Mouse (Mus musculus) activated CD4-positive, CD25-positive, alpha-beta regulatory T cell, adult 4 months (primary cell): ENCODE results near the gene Ctsc. TPM values are rescaled to one million over a fixed set of nuclear protein-coding genes. Genes with fewer than 3 reads are reported as not detected.

Experiments used
- ATAC-seq: one replicate; pipeline ENCODE4 v1.8.0; 2017
- polyA plus RNA-seq, 2 experiments: library from polyadenylated mRNA; unstranded; fragments of 100-300 nt; shearing (Covaris generic); gene quantifications; one replicate each; pipeline ENCODE4 v1.2.1; 2017

Ctsc gene
- polyA plus RNA-seq, 2 experiments from 2014 or later, result 111 to 119 TPM

GRCm38 (mm10) chr7:88296932-88297331, 19.0 kb downstream of the Ctsc start:
- ATAC-seq, result no peak

GRCm38 (mm10) chr7:88305750-88306149, 27.9 kb downstream of the Ctsc start:
- ATAC-seq, result no peak

DNA sequence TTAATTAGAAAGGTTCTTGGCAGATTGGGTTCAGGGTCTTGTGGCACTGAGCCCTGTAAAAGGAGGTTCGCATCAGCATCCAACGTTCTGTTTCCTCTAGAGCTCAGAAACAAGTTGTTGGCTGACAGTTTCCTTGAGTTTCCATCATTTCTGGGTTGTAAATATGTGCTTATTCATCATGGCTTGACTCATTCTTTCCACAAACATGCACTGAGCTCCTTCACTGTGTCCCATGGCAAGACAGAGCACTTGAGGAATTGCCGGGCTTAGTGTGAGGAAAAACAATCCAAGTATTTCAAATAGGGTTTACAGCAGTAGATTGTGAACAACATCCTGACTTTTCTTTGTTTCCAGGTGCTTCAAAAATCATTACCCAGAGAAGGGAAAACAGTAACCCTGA, 28.8 kb downstream of the Ctsc start:
- no peak for ATAC-seq

DNA sequence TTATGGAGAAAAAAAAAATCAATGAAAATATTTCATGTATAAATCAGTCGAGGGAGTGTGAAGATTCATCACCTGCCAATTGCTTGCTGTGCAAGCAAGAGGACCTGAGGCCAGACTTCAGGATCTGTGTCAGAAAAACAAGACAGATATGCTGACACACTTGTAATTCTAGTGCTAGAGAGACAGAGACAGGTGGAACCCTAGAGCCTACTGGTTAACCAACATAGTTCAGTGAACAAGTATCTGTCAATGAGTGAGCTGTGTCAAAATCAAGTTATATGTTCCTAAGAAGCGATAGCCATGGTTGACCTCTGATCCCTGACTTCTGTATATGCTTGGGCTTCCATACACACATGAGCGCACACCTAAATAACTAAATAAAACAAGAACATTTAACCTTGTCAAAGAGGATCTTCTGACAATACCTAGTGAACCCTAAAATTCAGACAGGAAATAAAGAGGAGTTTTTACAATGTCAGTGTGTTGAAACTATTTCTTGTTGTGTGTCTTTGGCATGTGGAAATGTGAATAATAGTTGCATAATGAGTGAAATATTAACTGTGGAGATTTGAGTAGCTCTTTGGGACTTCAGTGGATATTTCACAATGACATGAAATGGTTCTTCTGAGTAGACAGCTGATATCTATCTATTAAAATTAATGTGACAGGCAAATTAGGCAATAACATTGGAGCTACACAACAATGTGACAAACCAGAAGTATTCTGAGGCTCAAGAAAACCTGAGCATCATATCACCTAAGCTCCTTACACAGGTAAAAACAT, 32.7 kb downstream of the Ctsc start:
- ATAC-seq, result no peak

DNA sequence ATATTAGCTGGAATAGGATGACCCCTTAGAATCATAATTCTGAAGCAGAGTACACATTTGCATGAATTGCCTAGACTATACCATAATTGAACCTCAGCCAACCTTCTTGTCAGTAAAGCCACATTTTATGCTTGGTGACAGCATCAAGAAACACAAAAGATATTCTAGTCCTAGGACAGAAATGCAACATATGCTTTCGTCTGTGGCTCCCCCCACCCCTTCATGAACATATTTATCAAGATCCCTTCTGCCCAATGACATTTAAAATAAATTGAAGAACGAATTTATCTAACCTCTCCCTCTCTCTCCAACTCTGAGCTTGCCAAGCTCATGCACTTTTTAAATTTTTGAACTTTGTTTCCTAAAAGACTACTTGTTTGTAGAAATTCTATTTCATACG, 38.5 kb downstream of the Ctsc start:
- ATAC-seq, result no peak

- ATAC-seq, result no peak
Observed at GRCm38 (mm10) chr7:88318474-88318873, 40.6 kb downstream of the Ctsc start.

DNA sequence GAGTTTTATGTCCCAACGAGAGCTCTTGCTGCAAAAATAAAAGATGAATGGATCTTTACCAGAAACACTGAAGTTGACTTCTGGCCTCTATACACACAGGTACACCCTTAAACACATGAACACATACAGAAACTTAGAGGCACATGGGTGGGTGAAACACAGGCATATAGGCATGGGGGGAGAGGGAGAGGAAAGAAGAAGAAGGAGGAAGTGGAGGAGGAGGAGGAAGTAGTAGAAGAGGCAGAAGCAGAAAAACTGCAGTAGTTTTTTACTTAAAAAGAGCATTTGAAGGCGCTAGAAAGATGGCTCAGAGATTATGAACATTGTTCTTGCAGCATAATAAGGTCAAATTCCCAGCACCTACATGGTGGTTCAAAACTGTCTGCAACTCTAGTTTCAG, 41.0 kb downstream of the Ctsc start:
- ATAC-seq, result no peak

DNA sequence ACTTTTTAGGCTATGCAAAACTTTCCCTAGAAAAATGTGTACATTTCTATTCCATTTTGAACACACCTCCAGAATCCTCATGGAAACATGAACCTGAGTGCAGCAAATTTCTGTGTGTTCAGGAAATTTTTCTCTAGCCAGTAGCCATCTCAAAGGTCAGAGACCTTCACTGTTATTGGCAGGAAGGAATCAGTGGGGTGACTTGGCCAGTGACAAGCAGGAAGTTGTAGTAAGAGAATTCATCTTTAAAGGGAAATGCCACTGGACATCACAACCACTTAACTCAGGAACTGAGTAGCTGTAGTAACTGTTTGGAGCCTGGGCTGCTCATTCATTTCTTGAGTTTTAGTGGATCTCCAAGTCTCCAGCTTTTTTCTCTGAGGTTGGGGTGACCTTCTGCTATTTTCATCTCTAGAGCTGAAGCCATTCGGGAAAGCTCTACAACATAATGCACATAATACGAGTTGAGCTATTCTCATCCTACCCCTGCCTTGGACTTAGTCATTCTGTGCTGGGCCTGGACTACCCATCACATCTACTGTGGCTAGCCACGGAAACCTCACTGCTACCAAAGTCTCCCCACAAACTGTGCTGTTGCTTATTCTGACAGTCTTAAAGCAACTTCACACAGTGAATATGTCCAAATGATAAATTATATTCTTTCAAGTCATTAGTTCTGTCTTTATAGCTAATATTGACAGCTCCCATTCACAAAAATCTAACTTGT, 41.7 kb downstream of the Ctsc start:
- no peak for ATAC-seq

DNA sequence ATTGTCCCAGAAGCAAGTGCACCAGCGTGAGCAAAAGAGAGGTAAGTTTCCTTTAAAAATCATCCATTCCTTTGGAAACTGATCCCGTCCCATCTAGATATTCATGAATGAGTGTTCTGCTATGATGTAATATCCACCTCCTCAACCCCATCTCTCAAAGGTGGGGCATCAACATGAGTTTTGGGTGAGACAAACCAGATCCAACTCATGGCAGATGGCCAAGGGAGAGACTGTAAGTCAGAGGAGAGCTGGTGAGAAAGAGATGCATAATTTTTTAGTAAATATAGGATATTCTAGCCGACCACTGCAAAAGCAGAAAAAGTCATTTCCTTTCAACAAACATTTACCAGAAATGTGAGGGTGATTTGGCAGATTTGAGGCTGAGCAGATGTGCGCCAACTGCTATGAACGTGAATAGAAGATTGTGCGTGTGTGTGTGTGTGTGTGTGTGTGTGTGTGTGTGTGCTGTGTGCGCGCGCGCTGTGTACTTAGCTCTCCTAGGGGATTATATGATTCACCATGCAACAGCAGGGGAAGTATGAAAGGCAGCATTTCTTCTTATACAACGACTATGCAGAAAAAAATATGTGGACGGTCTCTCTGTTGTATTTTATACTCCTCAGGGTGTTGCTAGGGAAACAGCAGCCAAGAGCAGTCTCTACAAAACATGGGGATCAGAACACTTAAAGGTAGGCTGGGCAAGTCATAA, 42.9 kb downstream of the Ctsc start:
- ATAC-seq, result no peak

GRCm38 (mm10) chr7:88322431-88322830, 44.5 kb downstream of the Ctsc start:
- ATAC-seq, result no peak

DNA sequence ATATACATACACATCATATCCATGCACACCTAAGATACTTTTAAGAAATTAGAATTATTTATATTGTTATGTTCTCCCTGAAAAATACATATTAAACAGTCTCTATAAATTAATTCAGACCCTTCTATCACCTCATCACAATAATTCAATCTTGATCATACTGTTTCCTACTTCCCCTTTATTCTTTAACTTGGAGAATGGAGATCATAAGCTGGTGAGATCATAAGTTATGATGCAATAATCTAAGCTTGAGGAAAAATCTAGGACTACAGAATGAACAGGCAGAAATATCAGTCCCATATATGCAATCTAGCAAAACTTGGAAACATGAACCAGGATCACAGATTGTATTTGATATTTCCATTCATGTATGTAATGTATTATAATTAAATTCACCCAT, 49.6 kb downstream of the Ctsc start:
- ATAC-seq, result no peak

GRCm38 (mm10) chr7:88343828-88344227, 65.9 kb downstream of the Ctsc start:
- peak; percentile 59 for ATAC-seq

DNA sequence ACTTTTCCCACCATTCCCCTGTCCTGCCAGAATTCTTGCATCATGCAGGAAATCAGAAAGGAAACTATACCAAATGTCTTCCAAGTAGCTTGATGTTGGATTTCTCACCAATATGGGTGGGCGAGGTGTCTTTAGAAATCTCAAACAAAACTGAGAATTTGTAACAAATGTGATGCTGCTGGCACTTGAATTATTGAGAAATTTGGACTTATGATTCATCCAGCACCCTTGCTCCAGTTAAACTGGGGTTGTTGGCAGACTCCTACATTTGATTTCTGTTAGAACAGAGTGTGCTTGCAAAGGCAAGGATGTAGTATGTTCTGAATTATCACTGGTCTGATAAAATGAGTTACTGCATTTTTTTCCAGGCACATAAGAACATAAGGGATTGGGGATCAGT, 68.2 kb downstream of the Ctsc start:
- no peak for ATAC-seq

GRCm38 (mm10) chr7:88356871-88357776, 79.2 kb downstream of the Ctsc start:
- ATAC-seq, result peak; percentile 83

- no peak for ATAC-seq
Observed at GRCm38 (mm10) chr7:88358042-88358878, 80.4 kb downstream of the Ctsc start.

Other genes with a start within 250 kb of the Ctsc start
- gene Rab38, start 152.2 kb downstream of the Ctsc start, polyA plus RNA-seq, result not detected